Mouse (Mus musculus) neural tube, embryonic 11.5 days (tissue): Measurements from ENCODE around the gene Ston1. TPM values are rescaled to one million over a fixed set of nuclear protein-coding genes. Genes with fewer than 3 reads are reported as not detected.

ENCODE experiments used
- ATAC-seq: fragments of 200-750 bp; cut with Nextera tagmentation; 2 replicates; pipeline ENCODE4 v1.8.0; 2017; ENCODE audit warnings: moderate number of reproducible peaks, mild to moderate bottlenecking, moderate TSS enrichment, moderate library complexity; ENCODE audit not compliant: insufficient read depth, low FRiP score, low TSS enrichment
- DNase-seq: peaks from one replicate; pipeline ENCODE4 v3.0.0-alpha.2; 2015; ENCODE audit warnings: low spot score
- H3K27ac ChIP-seq: fragments of 300-500 bp; sonication (generic); 2 replicates; pipeline ENCODE4 v1.5.1; 2014; ENCODE audit warnings: low read depth, mild to moderate bottlenecking, low read length
- H3K27me3 ChIP-seq: fragments of 300-500 bp; sonication (generic); 2 replicates; pipeline ENCODE4 v1.6.1; 2014; ENCODE audit warnings: mild to moderate bottlenecking, low read length, mixed read lengths; ENCODE audit not compliant: control insufficient read depth, insufficient read depth
- H3K36me3 ChIP-seq: fragments of 300-500 bp; sonication (generic); 2 replicates; pipeline ENCODE4 v1.6.1; 2014; ENCODE audit warnings: mild to moderate bottlenecking, low read length, moderate library complexity, mixed read lengths; ENCODE audit not compliant: control insufficient read depth, insufficient read depth
- H3K4me1 ChIP-seq: fragments of 300-500 bp; sonication (generic); 2 replicates; pipeline ENCODE4 v1.6.1; 2014; ENCODE audit warnings: low read length, mixed read lengths; ENCODE audit not compliant: control insufficient read depth, insufficient read depth
- H3K4me2 ChIP-seq: fragments of 300-500 bp; sonication (generic); 2 replicates; pipeline ENCODE4 v1.6.1; 2014; ENCODE audit warnings: low read depth, mild to moderate bottlenecking, moderate library complexity
- H3K4me3 ChIP-seq: fragments of 300-500 bp; sonication (generic); 2 replicates; pipeline ENCODE4 v1.5.1; 2014; ENCODE audit warnings: low read depth, low read length
- H3K9ac ChIP-seq: fragments of 300-500 bp; sonication (generic); 2 replicates; pipeline ENCODE4 v1.6.1; 2014; ENCODE audit warnings: mild to moderate bottlenecking, low read length
- H3K9me3 ChIP-seq: fragments of 300-500 bp; sonication (generic); 2 replicates; pipeline ENCODE4 v1.6.1; 2016; ENCODE audit warnings: low read length; ENCODE audit not compliant: control insufficient read depth
- WGBS: fragments of 180-500 bp; shearing (Covaris S2); extraction: QIAGEN DNeasy Blood & Tissue Kit; methylation state at CpG from one replicate; pipeline ENCODE4 v1.1.7; 2014; 5-methylcytosine and 5-hydroxymethylcytosine counted together
- polyA plus RNA-seq: library from polyadenylated mRNA; unstranded; fragments of >200 nt; fragmentation: Nextera tagmentation; extraction: Ambion mirVana; gene quantifications from 2 replicates; pipeline ENCODE4 v1.2.1, GENCODE M21; 2014

Ston1 gene
- polyA plus RNA-seq, 1 experiment from 2014 or later: 2.8 TPM

- Histone ChIP-seq H3K4me1 (peaks cover 22% of the 10 kb centered on the region), H3K27ac (peak overlapping the region; percentile 62; the same call in 1 of the 2 replicates), H3K9me3 (no peaks in the 10 kb centered on the region), H3K27me3 (no peaks in the 10 kb centered on the region), H3K4me2 (no peak overlapping the region), H3K4me3 (no peak overlapping the region), H3K36me3 (no peaks in the 10 kb centered on the region), H3K9ac (no peak overlapping the region)
- ATAC-seq (no peak), DNase-seq (peak; percentile 48)
- WGBS: 32% methylated on average over 7 of the region's 7 CpGs
These were observed 28.9 kb downstream of the Ston1 start for GRCm38 (mm10) chr17:88626347-88626811.

GRCm38 (mm10) chr17:88627150-88627549, 29.7 kb downstream of the Ston1 start:
- 0 out of 2 replicates have a peak overlapping the region, but pooled peaks have one; percentile 62 for H3K27ac ChIP-seq
- H3K4me1 ChIP-seq: peaks cover 22% of the 10 kb centered on the region
- no peak for DNase-seq
- H3K27me3 ChIP-seq: no peaks in the 10 kb centered on the region
- no peak for ATAC-seq
- H3K4me2 ChIP-seq: no peak overlapping the region
- no peaks in the 10 kb centered on the region for H3K9me3 ChIP-seq
- H3K9ac ChIP-seq: no peak overlapping the region
- 78% methylated on average over 7 of the region's 7 CpGs for WGBS
- H3K36me3 ChIP-seq: no peaks in the 10 kb centered on the region
- no peak overlapping the region for H3K4me3 ChIP-seq

- H3K27ac ChIP-seq: no peak overlapping the region
- no peak overlapping the region for H3K4me3 ChIP-seq
- no peaks in the 10 kb centered on the region for H3K36me3 ChIP-seq
- no peak overlapping the region for H3K9ac ChIP-seq
- no peak for ATAC-seq
- WGBS: 54% methylated on average over 10 of the region's 10 CpGs
- no peak overlapping the region for H3K4me2 ChIP-seq
- peaks cover 22% of the 10 kb centered on the region for H3K4me1 ChIP-seq
- no peak for DNase-seq
- H3K9me3 ChIP-seq: no peaks in the 10 kb centered on the region
- no peaks in the 10 kb centered on the region for H3K27me3 ChIP-seq
These were observed 31.3 kb downstream of the Ston1 start for GRCm38 (mm10) chr17:88628676-88629380.

- no peaks in the 10 kb centered on the region for H3K36me3 ChIP-seq
- H3K4me2 ChIP-seq: no peak overlapping the region
- no peak for DNase-seq
- H3K27ac ChIP-seq: no peak overlapping the region
- H3K9me3 ChIP-seq: no peaks in the 10 kb centered on the region
- ATAC-seq: no peak
- H3K9ac ChIP-seq: no peak overlapping the region
- WGBS: 65% methylated on average over 4 of the region's 4 CpGs
- H3K4me1 ChIP-seq: peaks cover 22% of the 10 kb centered on the region
- H3K27me3 ChIP-seq: no peaks in the 10 kb centered on the region
- H3K4me3 ChIP-seq: no peak overlapping the region
These were observed 31.9 kb downstream of the Ston1 start for GRCm38 (mm10) chr17:88629381-88629759.

GRCm38 (mm10) chr17:88629931-88630553, 32.6 kb downstream of the Ston1 start:
- DNase-seq (no peak), ATAC-seq (peak; percentile 37; the same call in 1 of the 2 replicates)
- peak overlapping the region; percentile 12; the same call in 1 of the 2 replicates for H3K4me2 ChIP-seq
- H3K36me3 ChIP-seq: no peaks in the 10 kb centered on the region
- H3K27me3 ChIP-seq: no peaks in the 10 kb centered on the region
- H3K27ac ChIP-seq: 0 out of 2 replicates have a peak overlapping the region, but pooled peaks have one; percentile 27
- H3K9ac ChIP-seq: peak overlapping the region; percentile 41
- WGBS: 18% methylated on average over 11 of the region's 11 CpGs
- H3K4me1 ChIP-seq: peaks cover 22% of the 10 kb centered on the region
- no peaks in the 10 kb centered on the region for H3K9me3 ChIP-seq
- no peak overlapping the region for H3K4me3 ChIP-seq

- WGBS: 85% methylated on average over 3 of the region's 3 CpGs
- DNase-seq (no peak), ATAC-seq (no peak)
- Histone ChIP-seq H3K9me3 (no peaks in the 10 kb centered on the region), H3K4me1 (peaks cover 22% of the 10 kb centered on the region), H3K4me2 (no peak overlapping the region), H3K4me3 (no peak overlapping the region), H3K27ac (no peak overlapping the region), H3K36me3 (no peaks in the 10 kb centered on the region), H3K9ac (no peak overlapping the region), H3K27me3 (no peaks in the 10 kb centered on the region)
These were observed 33.1 kb downstream of the Ston1 start for GRCm38 (mm10) chr17:88630554-88630948.

- peaks cover 14% of the 10 kb centered on the region for H3K4me1 ChIP-seq
- H3K9me3 ChIP-seq: no peaks in the 10 kb centered on the region
- H3K4me3 ChIP-seq: no peak overlapping the region
- no peak overlapping the region for H3K4me2 ChIP-seq
- 92% methylated on average over 3 of the region's 3 CpGs for WGBS
- H3K27ac ChIP-seq: no peak overlapping the region
- no peak overlapping the region for H3K9ac ChIP-seq
- DNase-seq: no peak
- ATAC-seq: no peak
- no peaks in the 10 kb centered on the region for H3K27me3 ChIP-seq
- no peaks in the 10 kb centered on the region for H3K36me3 ChIP-seq
These were observed 35.1 kb downstream of the Ston1 start for GRCm38 (mm10) chr17:88632631-88633030.

- 82% methylated on average over 14 of the region's 14 CpGs for WGBS
- ATAC-seq: no peak
- no peak overlapping the region for H3K27ac ChIP-seq
- no peak for DNase-seq
- no peak overlapping the region for H3K4me3 ChIP-seq
- H3K9ac ChIP-seq: no peak overlapping the region
- no peaks in the 10 kb centered on the region for H3K9me3 ChIP-seq
- no peak overlapping the region for H3K4me2 ChIP-seq
- no peaks in the 10 kb centered on the region for H3K27me3 ChIP-seq
- H3K4me1 ChIP-seq: peaks cover 4% of the 10 kb centered on the region
- H3K36me3 ChIP-seq: no peaks in the 10 kb centered on the region
These were observed 38.6 kb downstream of the Ston1 start for GRCm38 (mm10) chr17:88636076-88636475.

GRCm38 (mm10) chr17:88636587-88636986, 39.1 kb downstream of the Ston1 start:
- peaks cover 4% of the 10 kb centered on the region for H3K4me1 ChIP-seq
- no peaks in the 10 kb centered on the region for H3K27me3 ChIP-seq
- no peaks in the 10 kb centered on the region for H3K9me3 ChIP-seq
- H3K36me3 ChIP-seq: no peaks in the 10 kb centered on the region
- DNase-seq (peak; percentile 40), ATAC-seq (no peak)
- no peak overlapping the region for H3K9ac ChIP-seq
- no peak overlapping the region for H3K27ac ChIP-seq
- no peak overlapping the region for H3K4me2 ChIP-seq
- no peak overlapping the region for H3K4me3 ChIP-seq
- 35% methylated on average over 12 of the region's 12 CpGs for WGBS
